Mouse (Mus musculus) testis, adult 2 months (tissue): ENCODE data around the gene Coasy. TPM values are rescaled to one million over a fixed set of nuclear protein-coding genes. Genes with fewer than 3 reads are reported as not detected.

ENCODE experiments used
- H3K27ac ChIP-seq: fragments of 200-500 bp; 2 replicates; pipeline ENCODE4 v1.5.1; 2012; ENCODE audit warnings: low read depth, low read length; ENCODE audit not compliant: control insufficient read depth, insufficient read depth
- H3K27me3 ChIP-seq: fragments of 200-500 bp; 2 replicates; pipeline ENCODE4 v1.6.1; 2012; ENCODE audit warnings: mild to moderate bottlenecking, low read length, moderate library complexity; ENCODE audit not compliant: control insufficient read depth, insufficient read depth
- H3K36me3 ChIP-seq: fragments of 200-500 bp; 2 replicates; pipeline ENCODE4 v1.6.1; 2012; ENCODE audit warnings: mild to moderate bottlenecking, low read length; ENCODE audit not compliant: control insufficient read depth, insufficient read depth
- H3K4me1 ChIP-seq: fragments of 200-500 bp; 2 replicates; pipeline ENCODE4 v1.6.1; 2012; ENCODE audit warnings: low read length; ENCODE audit not compliant: control insufficient read depth, insufficient read depth
- H3K4me3 ChIP-seq: fragments of 200-500 bp; 2 replicates; pipeline ENCODE4 v1.5.1; 2012; ENCODE audit warnings: low read depth, mild to moderate bottlenecking, low read length, moderate library complexity, mixed read lengths; ENCODE audit not compliant: control insufficient read depth
- CTCF ChIP-seq: fragments of 200-500 bp; IDR thresholded peaks from 2 replicates; pipeline ENCODE4 v1.5.1; 2012; ENCODE audit warnings: low read depth, mild to moderate bottlenecking, inconsistent platforms, low read length, moderate library complexity; ENCODE audit not compliant: control insufficient read depth, insufficient read depth, insufficient replicate concordance
- POLR2A ChIP-seq: fragments of 200-500 bp; IDR thresholded peaks from 2 replicates; pipeline ENCODE4 v1.6.1; 2012; ENCODE audit warnings: low read depth, mild to moderate bottlenecking, inconsistent platforms, low read length, moderate library complexity; ENCODE audit not compliant: control insufficient read depth
- polyA plus RNA-seq: library from polyadenylated mRNA; depleted of rRNA; stranded (reverse); fragments of >200 nt; gene quantifications from 2 replicates; pipeline ENCODE4 v1.2.3, GENCODE M21; 2012; rRNA removed

The Coasy gene
- polyA plus RNA-seq: 21.0 and 21.7 TPM in 2 replicates

DNA sequence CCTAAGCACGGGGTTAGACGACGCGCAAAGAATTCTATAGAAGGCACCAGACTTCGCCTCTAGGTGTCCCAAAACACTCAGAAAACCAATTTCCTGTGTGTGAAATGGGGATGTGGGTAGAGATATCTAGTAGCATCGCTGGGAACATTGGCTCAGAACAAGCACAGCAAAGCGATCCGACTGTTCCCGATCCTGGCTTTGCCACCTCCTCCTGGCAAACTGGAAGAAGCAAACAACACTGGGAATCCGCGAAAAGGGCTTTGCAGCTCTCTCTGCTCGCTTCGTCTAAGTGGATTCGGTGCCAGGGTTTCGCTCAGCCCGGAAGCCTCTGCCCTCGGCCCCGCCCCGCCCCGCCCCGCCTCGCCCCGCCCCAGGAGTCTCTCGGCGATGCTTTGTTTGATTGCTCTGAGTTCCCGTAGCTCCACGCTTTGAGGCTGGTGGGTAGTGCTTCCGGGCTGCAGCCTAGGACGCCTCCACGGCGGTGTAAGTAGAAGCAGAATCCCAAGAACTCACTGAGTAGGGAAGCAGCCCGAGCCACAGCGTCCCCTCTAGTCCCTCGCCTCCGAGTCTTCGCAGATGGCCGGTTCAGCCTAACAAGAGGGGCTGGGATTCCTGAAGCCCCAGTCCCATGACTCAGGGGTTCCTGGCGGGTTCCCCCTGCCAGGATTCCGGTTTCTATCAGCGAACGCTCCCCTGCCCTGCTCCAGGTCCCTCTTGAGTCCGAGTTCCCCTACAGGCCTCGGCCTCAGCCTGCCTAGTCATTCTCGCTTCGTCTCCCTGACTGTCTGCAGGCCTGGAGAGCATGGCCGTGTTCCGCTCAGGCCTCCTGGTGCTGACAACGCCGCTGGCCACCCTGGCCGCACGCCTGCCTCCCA is at the start of gene Coasy:
Coasy (plus strand) TSS at position 358 of the 875 bp plus-strand sequence.
- H3K4me3 ChIP-seq: peak within 1 kb of the TSS; percentile 80
- peak within 1 kb of the TSS; percentile 45 for H3K27ac ChIP-seq
- H3K4me1 ChIP-seq: peaks cover 12% of the 10 kb centered on the region
- no peaks in the 10 kb centered on the region for H3K36me3 ChIP-seq
- no peak for TF ChIP-seq CTCF
- peak; percentile 71 for TF ChIP-seq POLR2A
- no peaks in the 10 kb centered on the region for H3K27me3 ChIP-seq

DNA sequence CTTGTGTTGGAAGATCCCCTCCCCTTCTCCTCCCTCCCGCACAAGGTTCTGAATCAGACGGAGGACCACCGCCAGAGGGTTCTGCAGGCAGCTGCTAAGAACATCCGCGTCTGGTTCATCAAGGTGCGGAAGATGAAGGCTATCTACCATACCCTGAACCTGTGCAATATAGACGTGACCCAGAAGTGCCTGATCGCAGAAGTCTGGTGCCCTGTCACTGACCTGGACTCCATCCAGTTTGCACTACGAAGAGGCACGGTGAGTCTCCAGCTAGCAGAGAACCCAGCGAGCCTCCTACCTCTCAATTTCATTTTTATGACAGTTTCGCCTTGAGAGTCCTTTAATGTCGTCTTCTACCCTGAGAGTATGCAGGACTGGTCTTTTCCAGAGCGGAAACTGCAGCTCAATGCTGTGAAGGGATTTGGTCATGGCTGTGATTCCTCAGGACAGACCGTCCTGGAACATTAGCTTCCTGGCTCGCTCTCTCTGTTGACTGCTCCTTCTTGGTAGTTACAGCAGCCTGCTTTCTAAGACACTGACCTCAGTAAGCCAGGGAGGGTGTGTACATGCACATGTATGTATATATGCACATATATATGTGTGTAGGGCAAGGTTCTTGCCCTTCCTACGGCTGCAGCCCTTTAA is 48.4 kb upstream of the Coasy start:
- TF ChIP-seq POLR2A: no peak
- no peak for TF ChIP-seq CTCF
- H3K4me1 ChIP-seq: no peaks in the 10 kb centered on the region
- 0 out of 2 replicates have a peak overlapping the region, but pooled peaks have one; percentile 36 for H3K27ac ChIP-seq
- no peak overlapping the region for H3K4me3 ChIP-seq
- H3K27me3 ChIP-seq: no peaks in the 10 kb centered on the region
- no peaks in the 10 kb centered on the region; the same call in 1 of the 2 replicates for H3K36me3 ChIP-seq

DNA sequence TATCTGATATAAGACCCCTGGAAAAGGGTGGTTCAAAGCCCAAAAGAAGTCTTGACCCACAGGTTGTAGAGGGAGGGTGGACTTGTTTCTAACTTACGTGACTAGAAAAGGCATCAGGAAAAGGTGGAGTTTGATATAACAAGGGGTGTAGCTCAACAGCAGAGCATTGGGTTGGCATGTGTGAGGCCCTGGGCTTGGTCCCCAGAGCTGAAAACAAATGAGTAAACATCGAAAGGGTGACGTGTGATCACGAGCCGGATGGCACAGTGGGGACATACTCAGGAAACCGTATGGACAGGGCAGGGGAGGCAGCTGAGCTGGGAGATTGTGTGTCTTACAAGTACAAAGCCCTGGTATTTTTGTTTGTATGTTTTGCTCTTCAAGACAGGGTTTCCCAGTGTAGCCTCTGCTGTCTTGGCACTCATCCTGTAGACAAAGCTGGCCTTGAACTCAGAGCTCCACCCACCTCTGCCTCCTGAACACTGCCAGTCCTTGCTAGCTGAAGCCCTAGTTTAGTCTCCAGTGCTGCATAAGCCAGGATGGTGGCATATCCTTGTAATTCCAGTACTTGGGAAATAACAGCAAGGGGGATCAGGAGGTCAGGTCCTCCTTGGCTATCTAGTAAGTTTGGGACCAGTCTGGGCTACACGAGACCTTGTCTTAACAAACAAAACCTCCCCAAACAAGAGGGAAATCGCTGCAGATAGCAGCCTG is 47.6 kb upstream of the Coasy start:
- Histone ChIP-seq H3K4me3 (no peak overlapping the region), H3K27me3 (no peaks in the 10 kb centered on the region), H3K4me1 (no peaks in the 10 kb centered on the region), H3K36me3 (no peaks in the 10 kb centered on the region), H3K27ac (peak overlapping the region; percentile 61)
- TF ChIP-seq CTCF (no peak), POLR2A (no peak)

- Histone ChIP-seq H3K27me3 (no peaks in the 10 kb centered on the region), H3K4me1 (no peaks in the 10 kb centered on the region), H3K4me3 (no peak overlapping the region), H3K36me3 (no peaks in the 10 kb centered on the region), H3K27ac (peak overlapping the region; percentile 29; the same call in 1 of the 2 replicates)
- TF ChIP-seq POLR2A: no peak
- no peak for TF ChIP-seq CTCF
Measured at GRCm38 (mm10) chr11:101035328-101035695, 47.1 kb upstream of the Coasy start.

DNA sequence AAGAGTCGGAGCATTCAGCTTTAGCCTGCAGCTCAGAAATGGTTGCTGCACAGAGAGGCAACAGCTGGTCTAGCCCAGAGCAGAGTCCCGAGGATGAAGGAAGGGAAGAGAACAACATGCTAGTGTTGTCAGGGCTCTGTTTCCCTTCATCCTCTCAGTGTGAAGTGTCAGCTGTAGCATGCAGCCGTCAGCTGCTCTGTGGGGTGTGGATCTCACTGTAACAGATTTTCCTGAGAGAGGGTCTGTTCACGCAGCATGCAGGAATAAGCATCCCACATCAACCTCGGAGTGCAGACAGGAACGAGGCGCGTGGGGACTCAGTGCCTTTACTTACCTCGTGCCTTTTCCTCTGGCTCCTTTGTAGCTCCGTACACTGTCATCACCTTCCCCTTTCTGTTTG is 44.6 kb upstream of the Coasy start:
- no peak overlapping the region for H3K27ac ChIP-seq
- TF ChIP-seq POLR2A (no peak), CTCF (no peak)
- H3K4me1 ChIP-seq: no peaks in the 10 kb centered on the region
- H3K36me3 ChIP-seq: no peaks in the 10 kb centered on the region
- H3K4me3 ChIP-seq: no peak overlapping the region
- no peaks in the 10 kb centered on the region for H3K27me3 ChIP-seq

DNA sequence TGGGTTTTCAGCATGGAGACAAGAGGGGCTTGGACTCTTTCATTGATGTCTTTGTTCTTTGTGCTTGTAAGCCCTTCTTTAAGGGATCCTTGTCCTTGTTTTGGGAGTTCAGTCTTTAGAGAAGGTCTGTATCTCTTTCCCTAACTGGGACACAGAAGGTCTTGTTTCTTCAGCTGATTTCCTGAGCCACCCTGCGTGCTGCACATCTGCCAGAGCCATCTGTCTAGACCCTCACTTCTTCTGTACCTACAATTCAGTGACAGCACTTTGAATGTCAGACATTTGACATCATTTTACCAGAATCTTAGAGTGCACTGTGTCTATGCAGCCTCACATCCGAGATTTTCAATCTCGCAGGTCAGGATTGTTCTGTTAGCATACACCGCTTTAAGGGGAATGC is 36.5 kb upstream of the Coasy start:
- H3K27ac ChIP-seq: no peak overlapping the region
- H3K36me3 ChIP-seq: peaks cover 2% of the 10 kb centered on the region; the same call in 1 of the 2 replicates

DNA sequence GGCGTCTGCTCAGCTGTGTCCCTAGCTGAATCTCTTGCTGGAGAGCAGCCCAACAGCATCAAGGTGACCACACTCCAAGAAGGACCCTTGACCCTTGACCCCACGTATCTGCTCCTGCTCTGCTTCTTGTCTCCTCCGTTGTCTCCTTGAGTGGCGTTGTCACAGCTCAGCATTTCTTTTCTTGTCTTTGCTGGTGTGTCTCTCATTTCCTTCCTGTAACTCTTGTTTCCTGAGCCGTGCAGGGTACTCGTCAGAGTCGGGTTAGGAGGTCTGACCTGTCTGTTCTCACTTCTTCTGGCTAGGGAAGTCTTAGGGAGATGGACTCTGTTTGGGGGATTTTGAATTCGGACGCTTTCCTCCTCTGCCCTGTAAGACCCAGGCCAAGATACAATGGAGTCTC is 35.9 kb upstream of the Coasy start:
- H3K36me3 ChIP-seq: peaks cover 2% of the 10 kb centered on the region; the same call in 1 of the 2 replicates
- TF ChIP-seq POLR2A (no peak), CTCF (no peak)

More for the DNA sequence above, 36.5 kb upstream of the Coasy start:
- no peak overlapping the region for H3K4me3 ChIP-seq
- no peaks in the 10 kb centered on the region for H3K27me3 ChIP-seq
- TF ChIP-seq CTCF: no peak
- no peak for TF ChIP-seq POLR2A
- no peaks in the 10 kb centered on the region for H3K4me1 ChIP-seq

More for the DNA sequence above, 35.9 kb upstream of the Coasy start:
- Histone ChIP-seq H3K4me1 (no peaks in the 10 kb centered on the region), H3K27ac (no peak overlapping the region), H3K27me3 (no peaks in the 10 kb centered on the region), H3K4me3 (no peak overlapping the region)
